Mouse (Mus musculus): Measurements from ENCODE around the gene Ankrd13c. TPM values are rescaled to one million over a fixed set of nuclear protein-coding genes. Genes with fewer than 3 reads are reported as not detected.

Ankrd13c gene
- total RNA-seq, 1 experiment: 33.7 TPM

GRCm38 (mm10) chr3:157955466-157955865, 8.4 kb downstream of the Ankrd13c start:
- DNase-seq (ENCODE audit: low read depth, low spot score): no peak
- peaks cover 3% of the 10 kb centered on the region; the same call in 1 of the 2 replicates for H3K36me3 ChIP-seq (ENCODE audit: control insufficient read depth, insufficient read depth, low read length, poor library complexity, severe bottlenecking)
- in situ Hi-C loops (cut with MboI; ENCODE audit: low sequenced_read_pairs in 2 of 2, unreplicated experiment in 2 of 2): no loop called here

GRCm38 (mm10) chr3:157956201-157956600, 9.2 kb downstream of the Ankrd13c start:
- H3K9ac ChIP-seq (ENCODE audit: insufficient read depth, low read depth, low read length, poor library complexity, severe bottlenecking): no peak overlapping the region
- no peaks in the 10 kb centered on the region for H3K9me3 ChIP-seq (ENCODE audit: control insufficient read depth, insufficient read depth, low read depth, low read length)
- H3K27ac ChIP-seq (ENCODE audit: insufficient read depth, low read depth, low read length, poor library complexity, severe bottlenecking): no peak overlapping the region
- peaks cover 3% of the 10 kb centered on the region; the same call in 1 of the 2 replicates for H3K36me3 ChIP-seq (ENCODE audit: control insufficient read depth, insufficient read depth, low read length, poor library complexity, severe bottlenecking)
- H3K4me1 ChIP-seq (ENCODE audit: control insufficient read depth in 2 of 2, insufficient read depth in 2 of 2, low read length in 2 of 2, poor library complexity in 1 of 2): 0 out of 4 replicates have a peak, but pooled peaks cover 0 to 3% of the 10 kb centered on the region in 2 experiments
- in situ Hi-C loops (cut with MboI; ENCODE audit: low sequenced_read_pairs in 2 of 2, unreplicated experiment in 2 of 2): no loop called here
- no peak for DNase-seq (ENCODE audit: low read depth, low spot score)
- no peak overlapping the region for H3K4me3 ChIP-seq (ENCODE audit: insufficient read depth in 1 of 2, low read depth in 1 of 2, low read length in 2 of 2, poor library complexity in 1 of 2, severe bottlenecking in 1 of 2)
- TF ChIP-seq HCFC1 (IDR thresholded peaks at IDR 0.05; ENCODE audit: borderline replicate concordance, insufficient read depth, low read length): no peak
- no peak for TF ChIP-seq CHD2 (IDR thresholded peaks at IDR 0.05; ENCODE audit: low read depth, low read length)
- TF ChIP-seq ZC3H11A (IDR thresholded peaks at IDR 0.05; ENCODE audit: borderline replicate concordance, low read depth, low read length): no peak
- no peak for TF ChIP-seq MAFK (IDR thresholded peaks at IDR 0.05; ENCODE audit: insufficient read depth, low read depth, low read length)
- TF ChIP-seq ZNF384 (IDR thresholded peaks at IDR 0.05; ENCODE audit: low read depth, low read length): no peak

More at GRCm38 (mm10) chr3:157955466-157955865, 8.4 kb downstream of the Ankrd13c start:
- no peak overlapping the region for H3K4me3 ChIP-seq (ENCODE audit: insufficient read depth in 1 of 2, low read depth in 1 of 2, low read length in 2 of 2, poor library complexity in 1 of 2, severe bottlenecking in 1 of 2)
- no peaks in the 10 kb centered on the region for H3K9me3 ChIP-seq (ENCODE audit: control insufficient read depth, insufficient read depth, low read depth, low read length)
- TF ChIP-seq ZC3H11A (IDR thresholded peaks at IDR 0.05; ENCODE audit: borderline replicate concordance, low read depth, low read length) (no peak), ZNF384 (IDR thresholded peaks at IDR 0.05; ENCODE audit: low read depth, low read length) (no peak), MAFK (IDR thresholded peaks at IDR 0.05; ENCODE audit: insufficient read depth, low read depth, low read length) (no peak), HCFC1 (IDR thresholded peaks at IDR 0.05; ENCODE audit: borderline replicate concordance, insufficient read depth, low read length) (no peak), CHD2 (IDR thresholded peaks at IDR 0.05; ENCODE audit: low read depth, low read length) (no peak)
- no peak overlapping the region for H3K27ac ChIP-seq (ENCODE audit: insufficient read depth, low read depth, low read length, poor library complexity, severe bottlenecking)
- 0 out of 4 replicates have a peak, but pooled peaks cover 0 to 3% of the 10 kb centered on the region in 2 experiments for H3K4me1 ChIP-seq (ENCODE audit: control insufficient read depth in 2 of 2, insufficient read depth in 2 of 2, low read length in 2 of 2, poor library complexity in 1 of 2)
- no peak overlapping the region for H3K9ac ChIP-seq (ENCODE audit: insufficient read depth, low read depth, low read length, poor library complexity, severe bottlenecking)

- H3K4me3 ChIP-seq (ENCODE audit: insufficient read depth in 1 of 2, low read depth in 1 of 2, low read length in 2 of 2, poor library complexity in 1 of 2, severe bottlenecking in 1 of 2): no peak overlapping the region
- TF ChIP-seq ZNF384 (IDR thresholded peaks at IDR 0.05; ENCODE audit: low read depth, low read length) (no peak), HCFC1 (IDR thresholded peaks at IDR 0.05; ENCODE audit: borderline replicate concordance, insufficient read depth, low read length) (no peak), CHD2 (IDR thresholded peaks at IDR 0.05; ENCODE audit: low read depth, low read length) (no peak), ZC3H11A (IDR thresholded peaks at IDR 0.05; ENCODE audit: borderline replicate concordance, low read depth, low read length) (no peak), MAFK (IDR thresholded peaks at IDR 0.05; ENCODE audit: insufficient read depth, low read depth, low read length) (no peak)
- H3K9me3 ChIP-seq (ENCODE audit: control insufficient read depth, insufficient read depth, low read depth, low read length): no peaks in the 10 kb centered on the region
- DNase-seq (ENCODE audit: low read depth, low spot score): no peak
- H3K36me3 ChIP-seq (ENCODE audit: control insufficient read depth, insufficient read depth, low read length, poor library complexity, severe bottlenecking): no peaks in the 10 kb centered on the region
- in situ Hi-C loops (cut with MboI; ENCODE audit: low sequenced_read_pairs in 2 of 2, unreplicated experiment in 2 of 2): no loop called here
- H3K27ac ChIP-seq (ENCODE audit: insufficient read depth, low read depth, low read length, poor library complexity, severe bottlenecking): no peak overlapping the region
- no peak overlapping the region for H3K9ac ChIP-seq (ENCODE audit: insufficient read depth, low read depth, low read length, poor library complexity, severe bottlenecking)
- 0 out of 4 replicates have a peak, but pooled peaks cover 0 to 3% of the 10 kb centered on the region in 2 experiments for H3K4me1 ChIP-seq (ENCODE audit: control insufficient read depth in 2 of 2, insufficient read depth in 2 of 2, low read length in 2 of 2, poor library complexity in 1 of 2)
Measured at GRCm38 (mm10) chr3:157957320-157957719, 10.3 kb downstream of the Ankrd13c start.

- TF ChIP-seq HCFC1 (IDR thresholded peaks at IDR 0.05; ENCODE audit: borderline replicate concordance, insufficient read depth, low read length): no peak
- no peak for TF ChIP-seq CHD2 (IDR thresholded peaks at IDR 0.05; ENCODE audit: low read depth, low read length)
- no peak for TF ChIP-seq ZNF384 (IDR thresholded peaks at IDR 0.05; ENCODE audit: low read depth, low read length)
- TF ChIP-seq MAFK (IDR thresholded peaks at IDR 0.05; ENCODE audit: insufficient read depth, low read depth, low read length): no peak
- TF ChIP-seq ZC3H11A (IDR thresholded peaks at IDR 0.05; ENCODE audit: borderline replicate concordance, low read depth, low read length): no peak
- in situ Hi-C loops (cut with MboI; ENCODE audit: low sequenced_read_pairs in 2 of 2, unreplicated experiment in 2 of 2): no loop called here
- H3K9me3 ChIP-seq (ENCODE audit: control insufficient read depth, insufficient read depth, low read depth, low read length): no peaks in the 10 kb centered on the region
- H3K27ac ChIP-seq (ENCODE audit: insufficient read depth, low read depth, low read length, poor library complexity, severe bottlenecking): no peak overlapping the region
- H3K4me3 ChIP-seq (ENCODE audit: insufficient read depth in 1 of 2, low read depth in 1 of 2, low read length in 2 of 2, poor library complexity in 1 of 2, severe bottlenecking in 1 of 2): no peak overlapping the region
- H3K9ac ChIP-seq (ENCODE audit: insufficient read depth, low read depth, low read length, poor library complexity, severe bottlenecking): no peak overlapping the region
- DNase-seq (ENCODE audit: low read depth, low spot score): no peak
- H3K4me1 ChIP-seq (ENCODE audit: control insufficient read depth in 2 of 2, insufficient read depth in 2 of 2, low read length in 2 of 2, poor library complexity in 1 of 2): no peaks in the 10 kb centered on the region
- peaks cover 4% of the 10 kb centered on the region; the same call in 1 of the 2 replicates for H3K36me3 ChIP-seq (ENCODE audit: control insufficient read depth, insufficient read depth, low read length, poor library complexity, severe bottlenecking)
Measured at GRCm38 (mm10) chr3:157971151-157971550, 24.1 kb downstream of the Ankrd13c start.

Measured in ES-E14 (cell line).